Mouse (Mus musculus): Measurements from ENCODE around the gene Prm2. TPM values are rescaled to one million over a fixed set of nuclear protein-coding genes. Genes with fewer than 3 reads are reported as not detected.

Prm2 gene
- polyA plus RNA-seq, 1 experiment from 2014 or later: not detected

DNA sequence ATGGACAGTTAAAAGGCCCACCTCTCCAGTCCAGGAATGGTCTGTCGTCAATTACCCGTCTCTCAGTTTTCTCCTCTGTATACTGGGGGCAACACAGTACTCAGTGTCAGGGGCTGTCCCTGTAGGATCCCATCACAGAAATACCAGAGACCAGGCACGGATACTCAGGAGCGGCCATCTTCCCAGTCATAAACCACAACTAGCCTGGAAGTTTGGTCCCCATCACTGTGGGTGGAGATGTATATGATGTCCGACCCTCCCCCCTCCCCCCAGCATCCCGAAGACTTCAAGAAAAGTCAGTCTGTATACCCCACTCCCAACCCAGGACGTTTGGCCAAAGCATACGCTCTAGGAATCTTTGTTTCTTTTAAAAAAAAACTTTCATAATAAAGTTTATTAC, 12.5 kb downstream of the Prm2 start:
- WGBS: 57% methylated on average over 8 of the region's 8 CpGs
- Histone ChIP-seq H3K27ac (ENCODE audit: low read depth, low read length) (no peak overlapping the region), H3K27me3 (ENCODE audit: control insufficient read depth, insufficient read depth, low read length) (0 out of 2 replicates have a peak, but pooled peaks cover 3% of the 10 kb centered on the region), H3K36me3 (ENCODE audit: control insufficient read depth, insufficient read depth, low read length) (no peaks in the 10 kb centered on the region), H3K9me3 (ENCODE audit: control insufficient read depth, low read length) (no peaks in the 10 kb centered on the region), H3K4me1 (ENCODE audit: control insufficient read depth, insufficient read depth, low read length) (peaks cover 6% of the 10 kb centered on the region), H3K4me2 (ENCODE audit: low read depth, low read length) (peak overlapping the region; percentile 100), H3K4me3 (ENCODE audit: low read depth, low read length) (peak overlapping the region; percentile 57; the same call in 1 of the 2 replicates), H3K9ac (replicated peaks; ENCODE audit: low read depth, low read length) (no peak overlapping the region)
- ATAC-seq (ENCODE audit: low read depth): no peak

GRCm38 (mm10) chr16:10783152-10783434, 12.8 kb downstream of the Prm2 start:
- WGBS: 47% methylated on average over 1 of the region's 1 CpGs
- Histone ChIP-seq H3K4me3 (ENCODE audit: low read depth, low read length) (no peak overlapping the region), H3K36me3 (ENCODE audit: control insufficient read depth, insufficient read depth, low read length) (no peaks in the 10 kb centered on the region), H3K27me3 (ENCODE audit: control insufficient read depth, insufficient read depth, low read length) (0 out of 2 replicates have a peak, but pooled peaks cover 3% of the 10 kb centered on the region), H3K9me3 (ENCODE audit: control insufficient read depth, low read length) (no peaks in the 10 kb centered on the region), H3K4me1 (ENCODE audit: control insufficient read depth, insufficient read depth, low read length) (peaks cover 6% of the 10 kb centered on the region), H3K4me2 (ENCODE audit: low read depth, low read length) (peak overlapping the region; percentile 100; the same call in 1 of the 2 replicates), H3K27ac (ENCODE audit: low read depth, low read length) (no peak overlapping the region), H3K9ac (replicated peaks; ENCODE audit: low read depth, low read length) (no peak overlapping the region)
- ATAC-seq (ENCODE audit: low read depth): no peak

DNA sequence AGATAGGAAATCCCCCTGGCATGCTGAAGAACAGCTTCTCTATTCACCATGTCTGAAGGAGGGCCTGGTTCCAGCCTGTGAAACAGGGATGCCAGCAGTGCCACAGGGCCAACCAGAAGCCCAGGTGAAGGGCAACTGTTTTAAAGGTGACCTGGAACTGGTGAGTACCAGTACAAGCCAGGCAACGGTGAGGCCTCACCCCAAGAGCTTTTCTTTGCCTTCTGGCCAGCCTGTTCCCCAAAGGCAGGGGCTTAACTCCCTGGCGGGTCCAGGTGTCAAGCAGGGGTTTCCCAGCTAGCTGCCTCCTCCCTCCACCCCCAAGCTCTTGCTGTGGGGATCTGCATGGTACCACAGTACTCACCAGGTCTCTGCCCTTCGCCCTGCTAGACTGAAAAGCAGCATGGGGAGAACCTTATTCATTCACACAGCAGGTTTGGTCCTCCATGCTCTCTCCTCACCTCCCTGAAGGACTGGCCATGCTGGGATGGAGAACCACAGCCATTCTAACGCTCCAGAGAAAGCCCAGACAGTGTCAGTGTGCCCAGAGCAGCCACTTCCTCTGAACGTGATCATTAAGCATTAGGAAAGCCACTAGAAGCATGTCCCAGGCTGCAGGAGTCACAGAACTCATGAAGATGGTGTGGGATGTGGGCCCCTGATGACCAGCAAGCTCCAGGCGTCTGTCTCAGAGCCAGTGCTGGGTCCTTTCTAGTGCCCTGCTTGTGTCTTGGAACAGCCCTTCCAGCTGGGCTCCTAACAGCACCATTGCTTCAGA, 13.4 kb downstream of the Prm2 start:
- Histone ChIP-seq H3K9me3 (ENCODE audit: control insufficient read depth, low read length) (no peaks in the 10 kb centered on the region), H3K9ac (replicated peaks; ENCODE audit: low read depth, low read length) (no peak overlapping the region; the same call in 1 of the 2 replicates), H3K4me2 (ENCODE audit: low read depth, low read length) (0 out of 2 replicates have a peak overlapping the region, but pooled peaks have one; percentile 6), H3K36me3 (ENCODE audit: control insufficient read depth, insufficient read depth, low read length) (no peaks in the 10 kb centered on the region), H3K27me3 (ENCODE audit: control insufficient read depth, insufficient read depth, low read length) (0 out of 2 replicates have a peak, but pooled peaks cover 3% of the 10 kb centered on the region), H3K4me3 (ENCODE audit: low read depth, low read length) (no peak overlapping the region), H3K27ac (ENCODE audit: low read depth, low read length) (no peak overlapping the region), H3K4me1 (ENCODE audit: control insufficient read depth, insufficient read depth, low read length) (peaks cover 6% of the 10 kb centered on the region)
- 54% methylated on average over 6 of the region's 6 CpGs for WGBS
- ATAC-seq (ENCODE audit: low read depth): no peak

DNA sequence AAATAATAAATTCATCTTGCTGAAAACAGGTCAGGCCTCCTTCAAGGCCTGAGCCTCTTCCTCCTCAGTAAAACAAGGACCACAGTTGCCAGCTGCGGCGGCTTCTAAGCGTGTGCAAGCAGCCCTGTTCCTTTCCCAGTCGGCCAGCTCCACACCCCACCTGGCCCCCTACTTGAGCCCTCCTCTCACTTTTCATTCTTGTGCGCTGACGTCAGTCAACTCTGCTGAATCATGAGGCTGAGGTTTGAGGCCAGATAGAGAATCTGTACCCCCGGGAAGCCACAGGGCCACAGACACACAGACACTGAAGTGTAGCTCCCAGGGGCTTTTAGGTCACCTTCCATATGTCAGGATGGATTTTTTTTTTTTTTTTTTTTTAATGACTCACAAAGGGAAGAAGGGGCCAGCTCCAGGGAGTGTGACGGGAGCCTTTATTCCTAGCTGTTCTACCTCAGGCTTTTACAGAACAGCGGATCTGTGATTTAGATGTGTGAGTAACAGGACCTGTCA, 14.0 kb downstream of the Prm2 start:
- no peak for ATAC-seq (ENCODE audit: low read depth)
- Histone ChIP-seq H3K4me1 (ENCODE audit: control insufficient read depth, insufficient read depth, low read length) (peaks cover 6% of the 10 kb centered on the region), H3K36me3 (ENCODE audit: control insufficient read depth, insufficient read depth, low read length) (no peaks in the 10 kb centered on the region), H3K27ac (ENCODE audit: low read depth, low read length) (no peak overlapping the region), H3K27me3 (ENCODE audit: control insufficient read depth, insufficient read depth, low read length) (0 out of 2 replicates have a peak, but pooled peaks cover 3% of the 10 kb centered on the region), H3K9ac (replicated peaks; ENCODE audit: low read depth, low read length) (no peak overlapping the region; the same call in 1 of the 2 replicates), H3K4me3 (ENCODE audit: low read depth, low read length) (no peak overlapping the region), H3K9me3 (ENCODE audit: control insufficient read depth, low read length) (no peaks in the 10 kb centered on the region), H3K4me2 (ENCODE audit: low read depth, low read length) (0 out of 2 replicates have a peak overlapping the region, but pooled peaks have one; percentile 6)
- 45% methylated on average over 9 of the region's 9 CpGs for WGBS

GRCm38 (mm10) chr16:10780631-10781120, 15.3 kb downstream of the Prm2 start:
- Histone ChIP-seq H3K36me3 (ENCODE audit: control insufficient read depth, insufficient read depth, low read length) (no peaks in the 10 kb centered on the region), H3K27ac (ENCODE audit: low read depth, low read length) (no peak overlapping the region), H3K9ac (replicated peaks; ENCODE audit: low read depth, low read length) (no peak overlapping the region), H3K4me3 (ENCODE audit: low read depth, low read length) (no peak overlapping the region), H3K27me3 (ENCODE audit: control insufficient read depth, insufficient read depth, low read length) (0 out of 2 replicates have a peak, but pooled peaks cover 3% of the 10 kb centered on the region), H3K4me2 (ENCODE audit: low read depth, low read length) (no peak overlapping the region), H3K4me1 (ENCODE audit: control insufficient read depth, insufficient read depth, low read length) (peaks cover 6% of the 10 kb centered on the region), H3K9me3 (ENCODE audit: control insufficient read depth, low read length) (no peaks in the 10 kb centered on the region)
- no peak for ATAC-seq (ENCODE audit: low read depth)
- WGBS: 86% methylated on average over 5 of the region's 5 CpGs

GRCm38 (mm10) chr16:10777579-10778160, 18.3 kb downstream of the Prm2 start:
- no peaks in the 10 kb centered on the region for H3K9me3 ChIP-seq (ENCODE audit: control insufficient read depth, low read length)
- H3K36me3 ChIP-seq (ENCODE audit: control insufficient read depth, insufficient read depth, low read length): no peaks in the 10 kb centered on the region
- no peak for ATAC-seq (ENCODE audit: low read depth)
- no peaks in the 10 kb centered on the region for H3K4me1 ChIP-seq (ENCODE audit: control insufficient read depth, insufficient read depth, low read length)
- H3K4me2 ChIP-seq (ENCODE audit: low read depth, low read length): no peak overlapping the region
- H3K27me3 ChIP-seq (ENCODE audit: control insufficient read depth, insufficient read depth, low read length): no peaks in the 10 kb centered on the region
- H3K9ac ChIP-seq (replicated peaks; ENCODE audit: low read depth, low read length): no peak overlapping the region
- H3K4me3 ChIP-seq (ENCODE audit: low read depth, low read length): no peak overlapping the region
- WGBS: 65% methylated on average over 5 of the region's 5 CpGs
- no peak overlapping the region for H3K27ac ChIP-seq (ENCODE audit: low read depth, low read length)

- no peaks in the 10 kb centered on the region for H3K9me3 ChIP-seq (ENCODE audit: control insufficient read depth, low read length)
- no peak for ATAC-seq (ENCODE audit: low read depth)
- no peaks in the 10 kb centered on the region for H3K4me1 ChIP-seq (ENCODE audit: control insufficient read depth, insufficient read depth, low read length)
- H3K27ac ChIP-seq (ENCODE audit: low read depth, low read length): no peak overlapping the region
- H3K4me3 ChIP-seq (ENCODE audit: low read depth, low read length): no peak overlapping the region
- H3K9ac ChIP-seq (replicated peaks; ENCODE audit: low read depth, low read length): no peak overlapping the region
- 70% methylated on average over 7 of the region's 7 CpGs for WGBS
- H3K27me3 ChIP-seq (ENCODE audit: control insufficient read depth, insufficient read depth, low read length): no peaks in the 10 kb centered on the region
- no peak overlapping the region for H3K4me2 ChIP-seq (ENCODE audit: low read depth, low read length)
- no peaks in the 10 kb centered on the region for H3K36me3 ChIP-seq (ENCODE audit: control insufficient read depth, insufficient read depth, low read length)
Observed at GRCm38 (mm10) chr16:10776322-10776721, 19.6 kb downstream of the Prm2 start.

DNA sequence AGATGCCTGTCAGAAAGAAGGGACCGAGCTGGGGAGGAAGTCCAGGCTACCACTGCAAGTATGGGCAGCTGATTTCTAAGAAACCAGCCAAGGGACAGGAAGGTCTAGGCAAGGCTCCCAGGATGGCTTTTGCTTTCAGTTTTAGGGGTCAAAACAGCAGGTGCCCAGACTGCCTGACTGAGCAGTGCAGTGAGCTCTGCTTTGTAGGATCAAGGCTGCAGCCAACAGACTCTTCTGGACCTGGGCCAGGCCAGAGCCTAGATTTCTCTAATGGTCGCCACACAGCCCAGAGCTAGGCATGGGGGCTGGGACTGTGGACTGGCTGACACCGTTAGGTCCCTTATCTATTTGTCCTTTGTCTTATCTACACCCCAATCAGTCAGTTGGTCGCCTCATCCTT, 21.2 kb downstream of the Prm2 start:
- 75% methylated on average over 4 of the region's 4 CpGs for WGBS
- Histone ChIP-seq H3K9me3 (ENCODE audit: control insufficient read depth, low read length) (no peaks in the 10 kb centered on the region), H3K27ac (ENCODE audit: low read depth, low read length) (no peak overlapping the region), H3K4me3 (ENCODE audit: low read depth, low read length) (no peak overlapping the region), H3K27me3 (ENCODE audit: control insufficient read depth, insufficient read depth, low read length) (no peaks in the 10 kb centered on the region), H3K4me2 (ENCODE audit: low read depth, low read length) (no peak overlapping the region), H3K9ac (replicated peaks; ENCODE audit: low read depth, low read length) (no peak overlapping the region), H3K4me1 (ENCODE audit: control insufficient read depth, insufficient read depth, low read length) (no peaks in the 10 kb centered on the region), H3K36me3 (ENCODE audit: control insufficient read depth, insufficient read depth, low read length) (no peaks in the 10 kb centered on the region)
- ATAC-seq (ENCODE audit: low read depth): no peak

GRCm38 (mm10) chr16:10773543-10773942, 22.4 kb downstream of the Prm2 start:
- no peak overlapping the region for H3K27ac ChIP-seq (ENCODE audit: low read depth, low read length)
- no peaks in the 10 kb centered on the region for H3K36me3 ChIP-seq (ENCODE audit: control insufficient read depth, insufficient read depth, low read length)
- H3K27me3 ChIP-seq (ENCODE audit: control insufficient read depth, insufficient read depth, low read length): no peaks in the 10 kb centered on the region
- no peak overlapping the region for H3K4me2 ChIP-seq (ENCODE audit: low read depth, low read length)
- no peak overlapping the region for H3K4me3 ChIP-seq (ENCODE audit: low read depth, low read length)
- H3K4me1 ChIP-seq (ENCODE audit: control insufficient read depth, insufficient read depth, low read length): no peaks in the 10 kb centered on the region
- 85% methylated on average over 8 of the region's 8 CpGs for WGBS
- no peak overlapping the region for H3K9ac ChIP-seq (replicated peaks; ENCODE audit: low read depth, low read length)
- no peak for ATAC-seq (ENCODE audit: low read depth)
- no peaks in the 10 kb centered on the region for H3K9me3 ChIP-seq (ENCODE audit: control insufficient read depth, low read length)

Measured in neural tube, embryonic 14.5 days (tissue).